Mouse (Mus musculus) thymus, postnatal 36 days (tissue): ENCODE results near the gene Extl1.

Experiments used
- DNase-seq, 2 experiments: peaks; one replicate each; pipeline ENCODE4 v3.0.0; 2022; ENCODE audit warnings: mixed read lengths in 2 of 2

Extl1 gene

DNA sequence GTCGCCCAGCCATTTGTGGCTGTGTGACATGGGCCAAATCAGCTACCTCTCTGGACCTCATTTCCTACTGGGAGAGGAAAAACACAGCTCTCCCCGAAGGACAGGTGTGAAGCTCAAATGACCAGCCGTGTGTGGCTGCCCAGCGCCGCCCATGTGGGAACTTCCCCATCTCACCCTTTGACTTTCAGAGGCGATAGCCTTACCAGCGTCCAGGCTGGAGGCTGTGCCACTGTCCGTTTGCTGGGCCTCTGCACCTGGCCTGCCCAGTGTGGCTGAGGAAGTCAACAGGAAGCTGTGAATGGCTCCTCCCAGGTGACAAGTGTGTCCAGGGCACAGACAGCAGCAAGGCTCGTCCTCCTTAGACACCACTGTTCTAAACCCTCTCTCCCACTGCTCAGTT, 71.9 kb downstream of the Extl1 start:
- no peak for DNase-seq

DNA sequence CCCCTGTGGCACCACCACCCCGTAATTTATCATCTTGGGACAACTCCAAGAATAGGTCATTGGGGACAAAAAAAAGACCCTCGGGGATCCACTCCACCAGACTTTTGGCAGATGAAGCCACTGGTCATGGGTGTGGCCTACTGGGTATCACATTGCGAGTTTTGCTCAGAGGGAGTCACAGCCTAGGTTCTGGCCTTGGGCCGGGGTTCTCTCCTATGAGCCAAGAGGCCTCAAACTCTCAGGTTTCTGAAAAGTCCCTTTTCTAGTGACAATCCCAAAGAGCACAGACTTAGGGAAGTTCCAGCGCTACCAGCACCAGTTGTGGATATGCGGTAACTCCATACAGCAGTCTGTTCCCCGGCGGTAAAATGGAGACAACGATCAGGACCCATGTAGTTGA, 73.0 kb downstream of the Extl1 start:
- no peak for DNase-seq

DNA sequence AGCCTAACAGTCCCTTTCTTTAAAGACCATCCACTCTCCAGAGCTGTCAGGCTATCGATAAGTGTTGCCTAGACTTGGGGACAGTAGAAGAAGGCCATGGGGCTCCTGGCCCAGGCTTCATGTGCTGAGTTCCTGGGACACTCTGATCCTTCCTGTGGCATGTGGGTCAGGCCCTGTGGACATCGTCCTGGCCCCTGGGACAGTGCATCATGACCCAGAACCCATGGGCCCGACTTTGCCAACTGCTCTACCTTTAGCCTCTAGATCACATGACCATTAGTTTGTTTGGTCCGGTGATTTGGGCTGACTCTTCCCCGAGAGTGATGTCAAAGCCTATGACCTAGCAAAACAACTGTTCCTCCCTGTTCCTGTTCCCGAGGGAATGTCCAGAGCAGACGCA, 73.5 kb downstream of the Extl1 start:
- DNase-seq = no peak

DNA sequence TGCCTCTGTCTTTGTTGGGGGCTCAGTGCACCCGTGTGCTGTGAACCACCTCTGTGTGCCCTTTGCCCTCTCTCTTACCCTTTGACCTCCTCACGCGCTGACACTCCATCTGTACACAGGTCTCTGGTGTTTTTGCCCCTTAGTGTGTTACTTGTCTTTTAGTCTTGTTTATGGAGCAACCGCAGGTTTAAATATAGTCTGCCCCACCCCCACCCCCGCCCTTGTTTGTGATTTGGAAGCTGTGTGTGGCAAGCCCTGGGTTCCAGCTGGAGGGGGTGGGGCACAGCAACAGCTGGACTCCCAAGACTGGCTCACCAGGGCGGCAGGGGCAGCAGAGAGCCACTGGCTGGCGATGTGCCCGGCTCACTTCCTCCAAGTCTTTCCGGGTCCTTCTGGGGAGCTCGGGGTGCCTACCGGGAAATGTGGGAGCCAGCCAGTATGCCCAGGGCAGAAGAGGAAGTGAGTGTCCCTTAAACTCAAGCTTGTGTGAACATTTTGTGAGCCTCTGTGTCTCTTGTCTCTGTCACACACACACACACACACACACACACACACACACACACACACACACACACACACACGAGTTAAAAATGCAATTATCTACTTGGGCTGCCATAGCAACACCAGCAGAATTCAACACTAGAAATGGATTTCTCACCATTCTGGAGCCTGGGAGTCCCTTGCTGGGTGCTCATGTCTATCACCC, 76.1 kb downstream of the Extl1 start:
- DNase-seq = peak; percentile 24 to 41

DNA sequence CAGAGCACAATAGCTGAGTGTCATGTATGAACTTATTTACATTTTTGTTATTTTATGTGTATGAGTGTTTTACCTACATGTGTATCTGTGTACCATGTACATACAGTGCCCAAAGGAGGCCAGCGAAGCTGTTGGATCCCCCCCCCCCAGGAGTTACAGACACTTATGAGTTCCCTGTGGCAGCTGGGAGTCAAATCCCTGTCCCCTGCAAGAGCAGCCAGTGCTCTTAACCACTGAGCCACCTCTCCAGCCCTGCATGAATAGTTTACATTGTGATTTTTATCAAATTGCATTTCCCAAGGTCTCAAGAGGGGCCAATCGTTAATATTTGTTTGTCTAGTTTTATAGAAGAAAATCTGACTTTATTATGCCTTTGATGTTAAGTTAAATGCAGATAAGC, 76.7 kb downstream of the Extl1 start:
- no peak for DNase-seq
